ENCODE assay signal across 18 mouse cellular contexts in genomic region chr13:34781611-34782009, GRCm38 (mm10). TPM values are rescaled to one million over a fixed set of nuclear protein-coding genes. Genes with fewer than 3 reads are reported as not detected.
DNase-seq lines count a peak whose midpoint lies in the region; ATAC-seq and TF ChIP-seq lines count a peak whose summit lies in the region.
"Had no signal": no experiment of that assay in that cellular context is flagged by ENCODE, and none has a peak within 500 bp of the region (broad histone marks: within the 10 kb centered on the region; RNA-seq: fewer than 3 reads in every experiment).

No protein-coding gene starts in this region.

- no peak for TF ChIP-seq POLR2A in heart, adult 2 months (IDR thresholded peaks at IDR 0.05; ENCODE audit: insufficient read depth, low read depth, low read length)

- H3K79me2 ChIP-seq in heart, adult 2 months (replicated peaks; ENCODE audit: control insufficient read depth, insufficient read depth, low read length), result no peaks in the 10 kb centered on the region

- no peak for ATAC-seq in kidney, embryonic 14.5 days (ENCODE audit: low FRiP score, low TSS enrichment)
- peak; percentile 31; the same call in 1 of the 2 replicates for ATAC-seq in lung, embryonic 16.5 days (ENCODE audit: low read depth)

- H3K4me1 ChIP-seq in heart, adult 2 months (ENCODE audit: control insufficient read depth, insufficient read depth, low read length), result peaks cover 9% of the 10 kb centered on the region
- peaks cover 17% of the 10 kb centered on the region for H3K4me1 ChIP-seq in kidney, embryonic 14.5 days (ENCODE audit: control insufficient read depth, insufficient read depth, low read length)
- peaks cover 10% of the 10 kb centered on the region for H3K4me1 ChIP-seq in lung, embryonic 16.5 days (replicated peaks; ENCODE audit: control insufficient read depth, insufficient read depth, low read length)
- H3K4me1 ChIP-seq: hindbrain, embryonic 13.5 days had no signal

- DNase-seq in heart, adult 2 months, result no peak
- no peak for DNase-seq in heart, postnatal 25 days (ENCODE audit: low spot score)
- no peak for DNase-seq in kidney, postnatal 25 days
- no peak for DNase-seq in lung, postnatal 14 days
- DNase-seq in cerebellum, adult 11-12 months, result no peak
- DNase-seq: cerebellum, postnatal 10 days; kidney, adult 18-20 months; midbrain, embryonic 14.5 days; thymus, postnatal 14 days had no signal

- no peaks in the 10 kb centered on the region for H3K27me3 ChIP-seq in heart, adult 2 months (ENCODE audit: control insufficient read depth, insufficient read depth, low read length)
- no peaks in the 10 kb centered on the region for H3K27me3 ChIP-seq in kidney, embryonic 14.5 days (ENCODE audit: control insufficient read depth, insufficient read depth, low read length)
- no peaks in the 10 kb centered on the region for H3K27me3 ChIP-seq in lung, embryonic 16.5 days (ENCODE audit: control insufficient read depth, insufficient read depth, low read depth, low read length)
- H3K27me3 ChIP-seq: hindbrain, embryonic 13.5 days had no signal

- H3K4me3 ChIP-seq in heart, adult 2 months, result no peak overlapping the region
- no peak overlapping the region for H3K4me3 ChIP-seq in kidney, embryonic 14.5 days (ENCODE audit: low read length)
- no peak overlapping the region for H3K4me3 ChIP-seq in lung, embryonic 16.5 days (ENCODE audit: low read length)
- H3K4me3 ChIP-seq: hindbrain, embryonic 13.5 days had no signal

- 51% methylated on average over 4 of the region's 4 CpGs for WGBS in heart, adult 2 months
- 52% methylated on average over 4 of the region's 4 CpGs for WGBS in kidney, embryonic 14.5 days
- WGBS in lung, embryonic 16.5 days, result 69% methylated on average over 4 of the region's 4 CpGs

- no peaks in the 10 kb centered on the region for H3K9me3 ChIP-seq in kidney, embryonic 14.5 days (ENCODE audit: control insufficient read depth, low read length)
- no peaks in the 10 kb centered on the region for H3K9me3 ChIP-seq in lung, embryonic 16.5 days (ENCODE audit: control insufficient read depth, low read length)
- H3K9me3 ChIP-seq: hindbrain, embryonic 13.5 days had no signal

- TF ChIP-seq CTCF in heart, adult 2 months (IDR thresholded peaks at IDR 0.05), result no peak

- no peak overlapping the region for H3K4me2 ChIP-seq in kidney, embryonic 14.5 days (replicated peaks; ENCODE audit: low read depth, low read length)
- H3K4me2 ChIP-seq in lung, embryonic 16.5 days (ENCODE audit: low read depth, low read length), result no peak overlapping the region
- H3K4me2 ChIP-seq: hindbrain, embryonic 13.5 days had no signal

- peaks cover 3% of the 10 kb centered on the region; the same call in 1 of the 2 replicates for H3K36me3 ChIP-seq in heart, adult 2 months (ENCODE audit: control insufficient read depth, insufficient read depth, low read length)
- no peaks in the 10 kb centered on the region for H3K36me3 ChIP-seq in kidney, embryonic 14.5 days (ENCODE audit: control insufficient read depth, insufficient read depth, low read length)
- H3K36me3 ChIP-seq in lung, embryonic 16.5 days (ENCODE audit: control insufficient read depth, insufficient read depth, low read length), result no peaks in the 10 kb centered on the region
- H3K36me3 ChIP-seq: hindbrain, embryonic 13.5 days had no signal

- intact Hi-C loops in heart, adult 2 months (cut with DNase I), result loop anchor here (2.0 kb wide), 1 partner anchor 19 kb away; no protein-coding TSS in a partner anchor
- intact Hi-C loops in heart, postnatal 25 days (cut with DNase I), result no loop called here

- H3K27ac ChIP-seq in heart, adult 2 months, result peak overlapping the region; percentile 11
- peak overlapping the region; percentile 37; the same call in 1 of the 2 replicates for H3K27ac ChIP-seq in kidney, embryonic 14.5 days (ENCODE audit: low read depth, low read length)
- no peak overlapping the region for H3K27ac ChIP-seq in lung, embryonic 16.5 days (ENCODE audit: low read length)
- H3K27ac ChIP-seq: hindbrain, embryonic 13.5 days; liver, embryonic 14.5 days had no signal

- no peak for TF ChIP-seq EP300 in heart, adult 2 months (IDR thresholded peaks at IDR 0.05; ENCODE audit: insufficient read depth, low read depth, low read length)

- H3K9ac ChIP-seq in heart, adult 2 months (ENCODE audit: low read depth, low read length), result no peak overlapping the region
- H3K9ac ChIP-seq in kidney, embryonic 14.5 days (ENCODE audit: low read depth, low read length), result no peak overlapping the region
- no peak overlapping the region for H3K9ac ChIP-seq in lung, embryonic 16.5 days (ENCODE audit: low read length)
- H3K9ac ChIP-seq: hindbrain, embryonic 13.5 days; liver, embryonic 14.5 days had no signal

RNA-seq across cellular contexts. Expression of gene Fam50b, which starts 47.0 kb away (rescaled TPM):
- not detected for total RNA-seq in heart, adult 2 months (2021)
- polyA plus RNA-seq in heart, adult 2 months (2012; rRNA removed), result 0.18 TPM in 1 of 2 replicates, not detected in the other
- not detected for total RNA-seq in heart, postnatal 25 days (2021)
- not detected in 2 replicates for polyA plus RNA-seq in kidney, embryonic 14.5 days (2014; fragmentation: Nextera tagmentation; extraction: Ambion mirVana)
- not detected in 2 replicates for polyA plus RNA-seq in lung, embryonic 16.5 days (2015; fragmentation: Nextera tagmentation; extraction: Ambion mirVana)
- total RNA-seq: adrenal gland, postnatal 4 days; gastrocnemius, postnatal 4 days; layer of hippocampus, adult 8-10 months; left cerebral cortex, adult 8-10 months had no signal
- polyA plus RNA-seq: hindbrain, embryonic 13.5 days; midbrain, embryonic 14.5 days; small intestine, adult 2 months had no signal
